Mouse (Mus musculus) heart, embryonic 16.5 days (tissue): Measurements from ENCODE around the gene Ptbp1. TPM values are rescaled to one million over a fixed set of nuclear protein-coding genes. Genes with fewer than 3 reads are reported as not detected.
"Not testable (repeated sequence)": the region's sequence is repeated elsewhere in the genome, so short reads cannot be mapped to it uniquely, and the experiment has no call there.

Experiments
- ATAC-seq: fragments of 200-750 bp; cut with Nextera tagmentation; replicated peaks from 2 replicates; pipeline ENCODE4 v1.8.0; 2017; ENCODE audit warnings: moderate number of reproducible peaks; ENCODE audit not compliant: insufficient read depth, low FRiP score; ENCODE audit errors: extremely low read depth
- H3K27ac ChIP-seq: fragments of 300-500 bp; sonication (generic); 2 replicates; pipeline ENCODE4 v1.5.1; 2014; ENCODE audit warnings: mild to moderate bottlenecking, low read length, control low read depth, moderate library complexity
- H3K27me3 ChIP-seq: fragments of 300-500 bp; sonication (generic); 2 replicates; pipeline ENCODE4 v1.6.1; 2014; ENCODE audit warnings: low read length, mixed read lengths; ENCODE audit not compliant: control insufficient read depth, insufficient read depth
- H3K36me3 ChIP-seq: fragments of 300-500 bp; sonication (generic); 2 replicates; pipeline ENCODE4 v1.6.1; 2014; ENCODE audit not compliant: control insufficient read depth, insufficient read depth
- H3K4me1 ChIP-seq: fragments of 300-500 bp; sonication (generic); 2 replicates; pipeline ENCODE4 v1.6.1; 2014; ENCODE audit warnings: low read length, mixed read lengths; ENCODE audit not compliant: control insufficient read depth, insufficient read depth
- H3K4me2 ChIP-seq: fragments of 300-500 bp; sonication (generic); 2 replicates; pipeline ENCODE4 v1.6.1; 2014; ENCODE audit warnings: low read depth, mild to moderate bottlenecking, control low read depth, low read length
- H3K4me3 ChIP-seq: fragments of 300-500 bp; sonication (generic); 2 replicates; pipeline ENCODE4 v1.5.1; 2014; ENCODE audit warnings: mild to moderate bottlenecking, control low read depth, low read length
- H3K9ac ChIP-seq: fragments of 300-500 bp; sonication (generic); 2 replicates; pipeline ENCODE4 v1.6.1; 2014; ENCODE audit warnings: low read length, control low read depth
- H3K9me3 ChIP-seq: fragments of 300-500 bp; sonication (generic); replicated peaks from 2 replicates; pipeline ENCODE4 v1.6.1; 2016; ENCODE audit warnings: low read length; ENCODE audit not compliant: control insufficient read depth
- WGBS: fragments of 180-500 bp; shearing (Covaris S2); extraction: QIAGEN DNeasy Blood & Tissue Kit; methylation state at CpG from one replicate; pipeline ENCODE4 v1.1.7; 2014; 5-methylcytosine and 5-hydroxymethylcytosine counted together
- polyA plus RNA-seq: library from polyadenylated mRNA; unstranded; fragments of >200 nt; fragmentation: Nextera tagmentation; extraction: Ambion mirVana; gene quantifications from 2 replicates; pipeline ENCODE4 v1.2.1, GENCODE M21; 2015

Ptbp1 gene
- polyA plus RNA-seq, 1 experiment from 2014 or later: 146 TPM

GRCm38 (mm10) chr10:79892451-79893118, 38.4 kb downstream of the Ptbp1 start:
- peak; percentile 29 for ATAC-seq
- H3K4me1 ChIP-seq, H3K4me2 ChIP-seq, H3K9ac ChIP-seq, H3K4me3 ChIP-seq, H3K27me3 ChIP-seq, H3K27ac ChIP-seq, H3K9me3 ChIP-seq: not testable (repeated sequence)
- 43% methylated on average over 22 of the region's 22 CpGs for WGBS
- H3K36me3 ChIP-seq: peaks cover 18% of the 10 kb centered on the region

- WGBS: 88% methylated on average over 16 of the region's 16 CpGs
- no peak for ATAC-seq
- H3K36me3 ChIP-seq: peaks cover 24% of the 10 kb centered on the region
- H3K27ac ChIP-seq: no peak overlapping the region
- no peak overlapping the region for H3K4me2 ChIP-seq
- H3K4me3 ChIP-seq: no peak overlapping the region
- no peaks in the 10 kb centered on the region for H3K27me3 ChIP-seq
- H3K9me3 ChIP-seq: no peaks in the 10 kb centered on the region
- H3K4me1 ChIP-seq: no peaks in the 10 kb centered on the region
- H3K9ac ChIP-seq: no peak overlapping the region
Observed at GRCm38 (mm10) chr10:79896306-79896705, 42.1 kb downstream of the Ptbp1 start.

- Histone ChIP-seq H3K27ac (no peak overlapping the region), H3K4me1 (no peaks in the 10 kb centered on the region), H3K9ac (no peak overlapping the region), H3K27me3 (no peaks in the 10 kb centered on the region), H3K36me3 (peaks cover 24% of the 10 kb centered on the region), H3K9me3 (no peaks in the 10 kb centered on the region), H3K4me3 (no peak overlapping the region), H3K4me2 (no peak overlapping the region)
- WGBS: 84% methylated on average over 13 of the region's 13 CpGs
- no peak for ATAC-seq
Observed at GRCm38 (mm10) chr10:79896814-79897213, 42.6 kb downstream of the Ptbp1 start.

- ATAC-seq: no peak
- Histone ChIP-seq H3K4me2 (no peak overlapping the region), H3K27me3 (no peaks in the 10 kb centered on the region), H3K36me3 (peaks cover 25% of the 10 kb centered on the region), H3K4me3 (no peak overlapping the region), H3K9me3 (no peaks in the 10 kb centered on the region), H3K27ac (no peak overlapping the region), H3K4me1 (no peaks in the 10 kb centered on the region), H3K9ac (no peak overlapping the region)
- 53% methylated on average over 20 of the region's 20 CpGs for whole genome bisulfite sequencing
Observed at GRCm38 (mm10) chr10:79897316-79898245, 43.4 kb downstream of the Ptbp1 start.

GRCm38 (mm10) chr10:79900951-79901410, 46.8 kb downstream of the Ptbp1 start:
- Histone ChIP-seq H3K4me1 (no peaks in the 10 kb centered on the region), H3K4me3 (no peak overlapping the region), H3K27me3 (no peaks in the 10 kb centered on the region), H3K9ac (no peak overlapping the region), H3K9me3 (no peaks in the 10 kb centered on the region), H3K27ac (no peak overlapping the region), H3K4me2 (no peak overlapping the region), H3K36me3 (peaks cover 37% of the 10 kb centered on the region)
- no peak for ATAC-seq
- WGBS: 68% methylated on average over 2 of the region's 2 CpGs

- Histone ChIP-seq H3K27me3 (no peaks in the 10 kb centered on the region), H3K4me2 (no peak overlapping the region), H3K27ac (no peak overlapping the region), H3K4me1 (peaks cover 6% of the 10 kb centered on the region), H3K9ac (no peak overlapping the region), H3K9me3 (no peaks in the 10 kb centered on the region), H3K36me3 (peaks cover 33% of the 10 kb centered on the region), H3K4me3 (no peak overlapping the region)
- 92% methylated on average over 9 of the region's 9 CpGs for WGBS
- ATAC-seq: no peak
Observed at GRCm38 (mm10) chr10:79906712-79907111, 52.5 kb downstream of the Ptbp1 start.

GRCm38 (mm10) chr10:79907415-79907814, 53.2 kb downstream of the Ptbp1 start:
- Histone ChIP-seq H3K36me3 (peaks cover 34% of the 10 kb centered on the region), H3K27ac (no peak overlapping the region), H3K4me3 (no peak overlapping the region), H3K9ac (no peak overlapping the region), H3K4me2 (no peak overlapping the region), H3K9me3 (no peaks in the 10 kb centered on the region), H3K27me3 (no peaks in the 10 kb centered on the region), H3K4me1 (peaks cover 6% of the 10 kb centered on the region)
- no peak for ATAC-seq
- WGBS: 95% methylated on average over 10 of the region's 10 CpGs

GRCm38 (mm10) chr10:79908167-79909091, 54.2 kb downstream of the Ptbp1 start, which contains the start of gene Med16:
Gene Med16, minus strand, starts transcription at chr10:79908923.
- peak within 1 kb of the TSS; percentile 98 for H3K27ac ChIP-seq
- WGBS: 2% methylated on average over 52 of the region's 52 CpGs
- H3K36me3 ChIP-seq: peaks cover 28% of the 10 kb centered on the region
- peak within 1 kb of the TSS; percentile 90 for H3K4me3 ChIP-seq
- H3K9me3 ChIP-seq: no peaks in the 10 kb centered on the region
- H3K27me3 ChIP-seq: no peaks in the 10 kb centered on the region
- H3K9ac ChIP-seq: peak within 1 kb of the TSS; percentile 99
- H3K4me1 ChIP-seq: peaks cover 6% of the 10 kb centered on the region
- H3K4me2 ChIP-seq: peak within 1 kb of the TSS; percentile 66
- ATAC-seq: peak; percentile 98
